Mouse (Mus musculus): Measurements from ENCODE around the gene Dock2.

Gene Dock2

DNA sequence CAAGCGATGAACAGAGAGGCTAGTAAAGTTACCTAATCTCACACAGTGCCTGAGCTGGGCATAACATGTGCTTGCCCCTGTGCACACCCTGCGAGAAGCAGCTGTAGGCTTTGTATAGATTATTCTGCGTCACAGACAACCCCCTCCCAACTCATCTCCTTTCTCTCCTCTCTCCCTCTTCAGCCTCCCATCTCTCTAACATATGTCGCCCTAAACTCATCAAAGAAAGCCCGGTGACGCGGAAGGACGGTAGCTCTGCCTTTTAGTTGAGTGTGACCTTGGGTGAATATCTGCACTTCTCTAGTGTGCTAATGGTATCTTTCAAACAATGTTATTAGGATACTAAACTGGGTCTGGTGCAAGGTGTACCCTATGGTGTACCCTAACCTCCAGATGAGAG, 13.7 kb downstream of the Dock2 start:
- DNase-seq (ENCODE audit: low read depth, low spot score) = no peak

DNA sequence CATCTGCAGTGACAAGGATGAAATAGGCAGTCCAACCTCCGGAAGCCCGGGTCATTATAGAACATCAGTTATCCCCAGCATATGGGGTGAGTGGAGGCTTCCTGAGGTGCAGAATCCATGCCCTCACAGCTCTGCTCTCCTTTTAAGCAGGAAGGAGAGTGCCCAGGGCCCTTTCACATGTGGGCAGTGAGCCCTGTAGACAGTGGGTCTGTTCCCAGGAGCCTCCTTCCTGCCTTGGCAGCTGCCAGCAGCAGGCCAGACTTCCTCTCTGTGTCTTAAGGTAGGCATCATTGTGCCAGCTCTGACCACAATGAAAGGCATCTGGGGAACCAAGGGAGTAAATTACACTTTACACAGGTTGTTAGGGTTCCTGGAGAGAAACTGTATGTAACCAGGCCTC, 14.3 kb downstream of the Dock2 start:
- no peak for DNase-seq (ENCODE audit: low read depth, low spot score)

DNA sequence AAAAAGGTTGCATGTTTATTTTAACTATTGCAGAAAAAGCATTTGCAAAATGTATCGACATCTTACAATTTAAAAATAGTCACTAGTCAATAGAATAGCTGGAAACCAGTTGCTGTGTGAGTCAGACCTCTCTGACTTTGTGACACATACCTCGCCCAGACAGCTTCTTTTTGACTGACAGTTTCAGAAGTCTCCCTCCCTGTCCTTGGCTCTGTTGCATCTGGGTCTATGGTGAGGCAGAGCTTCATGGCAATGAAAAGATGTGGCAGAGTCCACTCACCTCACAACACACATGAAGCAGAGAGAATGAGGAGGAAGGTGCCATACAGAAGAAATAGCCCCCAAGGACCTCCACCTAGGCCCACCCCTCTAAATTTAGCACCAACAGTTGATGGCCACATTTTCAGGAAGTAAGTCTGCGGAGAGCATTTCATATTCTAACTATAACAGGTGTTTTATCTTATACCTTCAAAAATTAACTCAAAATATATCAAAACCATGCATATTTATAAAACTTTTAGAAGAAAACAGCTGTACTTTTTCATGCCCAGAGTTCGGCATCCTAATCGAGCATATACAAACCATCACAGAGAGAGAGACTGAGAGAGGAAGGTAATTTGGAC, 19.8 kb downstream of the Dock2 start:
- no peak for DNase-seq (ENCODE audit: low read depth, low spot score)

- DNase-seq (ENCODE audit: low read depth, low spot score) = no peak
Observed at GRCm38 (mm10) chr11:34762570-34763127, 21.0 kb downstream of the Dock2 start.

DNA sequence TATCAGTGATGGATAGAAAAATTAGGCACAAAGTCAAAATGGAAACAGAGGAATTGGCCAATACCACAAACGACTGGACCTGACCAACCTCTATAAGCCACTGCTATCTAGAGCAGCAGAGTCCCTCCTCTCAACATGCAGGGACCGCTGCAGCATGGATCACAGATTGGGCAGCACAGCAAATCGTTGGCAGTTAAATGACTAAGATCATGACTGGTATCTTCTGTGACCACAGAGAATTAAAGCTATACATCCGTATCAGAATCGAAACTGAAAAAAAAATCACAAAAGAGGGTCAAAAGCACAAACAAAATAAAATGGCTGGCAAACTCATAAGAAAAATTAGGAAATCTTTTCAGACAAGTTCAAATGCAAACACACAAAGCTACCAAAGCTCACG, 21.6 kb downstream of the Dock2 start:
- no peak for DNase-seq (ENCODE audit: low read depth, low spot score)

DNA sequence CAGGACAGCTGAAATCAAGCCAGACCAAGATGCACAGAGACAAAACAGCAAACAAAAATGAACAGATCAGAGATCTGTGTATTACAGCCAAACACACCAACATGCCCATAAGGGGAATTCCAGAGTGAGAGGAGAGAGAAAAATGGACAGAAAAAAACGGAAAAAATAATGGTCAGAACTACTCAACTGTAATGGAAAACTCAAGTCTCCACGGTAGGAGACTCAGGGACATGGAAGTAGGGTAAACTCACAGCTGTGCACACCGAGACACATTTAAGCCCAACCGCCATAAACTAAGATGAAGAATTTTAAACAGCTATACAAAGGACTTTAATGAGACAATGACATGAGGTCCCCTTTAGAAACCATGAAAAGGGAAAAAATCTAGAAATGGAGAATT, 24.1 kb downstream of the Dock2 start:
- DNase-seq (ENCODE audit: low read depth, low spot score) = no peak

GRCm38 (mm10) chr11:34741081-34741480, 42.6 kb downstream of the Dock2 start:
- DNase-seq (ENCODE audit: low read depth, low spot score) = no peak

- DNase-seq (ENCODE audit: low read depth, low spot score) = no peak
Observed at GRCm38 (mm10) chr11:34739816-34740215, 43.9 kb downstream of the Dock2 start.

DNA sequence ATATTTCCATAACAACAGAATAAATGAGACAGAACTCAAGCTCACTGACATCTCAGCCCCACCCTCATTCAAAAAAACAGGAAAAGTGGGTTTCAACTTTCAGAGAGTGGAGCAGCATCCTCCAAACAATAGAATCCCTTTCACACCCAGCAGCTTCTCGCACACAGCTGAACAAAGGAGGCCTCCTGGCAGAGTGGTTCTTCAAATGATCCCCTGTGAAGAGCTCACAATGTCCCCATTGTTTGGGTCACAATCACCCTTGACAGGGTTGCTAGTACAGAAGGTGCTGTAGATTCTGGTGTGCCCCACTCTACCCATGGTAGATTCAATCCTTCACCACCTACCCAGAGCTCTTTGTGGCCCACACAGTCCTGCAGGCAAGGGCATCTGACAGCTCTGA, 44.7 kb downstream of the Dock2 start:
- peak; percentile 97 for DNase-seq (ENCODE audit: low read depth, low spot score)

DNA sequence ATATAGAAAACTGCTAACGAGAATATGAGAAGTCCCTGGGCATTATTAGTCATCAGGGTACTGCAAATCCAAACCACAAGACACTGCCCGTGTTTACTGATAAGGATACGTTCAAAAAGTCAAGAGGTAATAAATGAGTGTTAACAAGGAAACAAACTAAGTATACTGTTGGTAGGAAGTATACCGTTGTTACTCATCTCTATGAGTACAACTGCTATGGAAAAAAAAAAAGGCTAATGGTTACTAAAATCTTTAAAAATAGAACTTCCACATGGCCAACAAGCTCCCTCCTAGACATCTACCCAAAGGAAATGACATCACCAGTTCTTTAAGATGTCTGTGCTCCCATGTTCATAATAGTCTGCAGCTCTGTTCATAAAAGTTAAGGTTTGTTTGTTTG, 46.5 kb downstream of the Dock2 start:
- no peak for DNase-seq (ENCODE audit: low read depth, low spot score)

DNA sequence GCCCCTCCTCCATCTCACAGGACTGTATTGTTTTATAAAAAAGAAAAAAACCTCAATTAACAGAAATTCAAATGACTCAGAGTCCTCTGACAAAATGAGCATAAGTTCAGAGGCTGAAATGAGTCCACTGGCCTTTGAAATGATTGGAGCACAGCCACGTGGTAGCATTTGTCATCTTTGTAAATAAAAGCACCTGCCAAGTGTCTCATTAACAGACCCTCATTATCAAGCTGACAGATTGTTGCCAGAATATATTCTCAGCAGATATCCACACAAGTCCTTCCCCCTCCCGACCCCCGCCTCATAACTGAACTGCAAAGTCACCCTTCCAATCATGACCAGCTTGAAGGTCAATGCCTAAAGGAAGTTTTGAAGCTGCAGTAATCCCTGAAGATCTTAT, 49.7 kb downstream of the Dock2 start:
- no peak for DNase-seq (ENCODE audit: low read depth, low spot score)

DNA sequence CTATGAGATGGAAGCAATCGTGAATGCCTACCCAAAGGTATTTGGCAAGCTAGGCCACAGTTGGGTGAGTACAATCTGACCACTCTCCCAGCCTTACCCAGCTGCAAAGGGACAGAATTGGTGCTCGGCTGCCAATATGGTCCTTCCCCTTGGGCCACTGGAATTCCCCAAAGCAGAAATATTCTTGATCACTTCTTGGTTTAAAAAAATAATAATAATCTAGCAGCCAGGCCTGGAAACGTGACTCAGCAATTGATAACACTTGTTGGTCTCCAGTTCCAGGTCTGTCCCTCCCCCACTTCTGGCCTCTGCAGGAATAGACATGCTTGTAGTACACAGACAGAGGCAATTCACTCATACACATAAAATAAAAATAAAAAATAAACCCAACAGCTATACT, 56.2 kb downstream of the Dock2 start:
- DNase-seq (ENCODE audit: low read depth, low spot score) = no peak

GRCm38 (mm10) chr11:34726699-34727347, 56.9 kb downstream of the Dock2 start:
- no peak for DNase-seq (ENCODE audit: low read depth, low spot score)

- DNase-seq (ENCODE audit: low read depth, low spot score) = no peak
Observed at GRCm38 (mm10) chr11:34713360-34713759, 70.3 kb downstream of the Dock2 start.

- no peak for DNase-seq (ENCODE audit: low read depth, low spot score)
Observed at GRCm38 (mm10) chr11:34708278-34708677, 75.4 kb downstream of the Dock2 start.

DNA sequence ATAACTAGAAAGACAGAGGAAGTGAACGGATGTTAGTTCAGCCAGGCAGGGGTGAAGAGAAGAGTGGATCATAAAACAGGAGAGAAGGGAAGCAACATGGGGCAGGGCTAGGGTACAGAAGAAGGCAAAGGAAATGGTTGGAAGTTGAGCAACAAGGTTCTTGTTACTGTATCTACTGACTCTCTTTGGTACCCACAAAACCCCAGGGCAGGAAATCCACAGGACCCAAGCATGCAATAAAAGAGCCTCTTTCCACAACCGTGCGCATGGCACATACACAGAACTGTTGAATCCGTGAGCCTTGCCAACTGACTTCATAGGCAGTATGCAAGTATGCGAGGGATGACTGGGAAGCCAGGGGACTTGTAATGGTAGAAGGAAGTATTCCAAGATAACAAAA, 76.3 kb downstream of the Dock2 start:
- no peak for DNase-seq (ENCODE audit: low read depth, low spot score)

GRCm38 (mm10) chr11:34705108-34705446, 78.6 kb downstream of the Dock2 start:
- DNase-seq (ENCODE audit: low read depth, low spot score) = peak; percentile 39

DNA sequence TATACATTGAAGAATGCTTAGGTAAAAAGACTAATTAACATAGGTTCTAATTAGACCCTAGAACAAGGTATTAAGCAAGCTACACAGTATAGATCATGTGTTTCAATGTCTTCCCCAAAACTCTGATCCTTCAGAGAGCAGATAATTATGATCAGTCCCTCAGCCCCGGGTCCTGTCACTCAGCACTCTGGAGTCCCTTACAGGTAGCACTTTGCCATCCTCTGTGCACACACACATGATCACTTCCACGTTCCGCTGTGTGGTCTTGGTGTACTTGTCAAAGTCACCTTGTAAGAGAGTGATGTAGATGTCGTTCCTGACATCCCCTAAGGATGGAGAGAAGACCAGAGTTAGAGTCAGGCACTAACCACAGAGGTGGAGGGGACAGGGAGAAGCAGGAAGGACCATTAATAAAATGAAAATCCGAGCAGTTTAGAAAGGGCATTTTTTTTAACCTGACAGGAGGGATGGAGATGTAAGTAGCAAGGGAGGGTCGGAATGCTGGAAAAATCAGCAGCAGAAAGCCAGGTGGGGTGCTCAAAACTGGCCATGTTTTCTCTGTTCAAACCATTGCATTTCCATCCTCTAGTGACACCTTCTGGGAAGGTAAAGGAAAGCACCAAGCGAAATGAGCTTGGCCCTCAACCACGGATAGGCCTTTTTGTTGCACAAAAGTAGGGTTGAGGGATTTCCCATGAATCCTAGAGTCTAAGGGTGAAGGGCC, 79.1 kb downstream of the Dock2 start:
- no peak for DNase-seq (ENCODE audit: low read depth, low spot score)

DNA sequence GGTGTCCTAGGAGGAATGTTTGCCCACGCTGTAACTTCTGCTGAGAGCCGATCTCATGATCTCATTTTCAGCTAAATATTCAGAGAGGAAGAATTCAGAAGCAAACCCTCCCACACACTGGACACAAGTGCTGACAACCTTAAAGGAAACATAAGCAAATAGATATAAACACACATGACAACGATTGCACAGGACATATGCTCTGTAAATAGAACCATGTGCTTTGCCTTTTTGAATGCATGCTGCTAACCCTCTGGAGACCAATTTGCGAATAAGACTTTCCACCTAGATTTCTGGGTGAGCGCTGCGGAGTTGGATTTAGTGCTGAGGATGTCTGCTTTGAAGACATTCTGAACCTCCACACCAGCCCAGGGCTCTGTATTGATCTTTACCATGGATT, 79.8 kb downstream of the Dock2 start:
- no peak for DNase-seq (ENCODE audit: low read depth, low spot score)

DNA sequence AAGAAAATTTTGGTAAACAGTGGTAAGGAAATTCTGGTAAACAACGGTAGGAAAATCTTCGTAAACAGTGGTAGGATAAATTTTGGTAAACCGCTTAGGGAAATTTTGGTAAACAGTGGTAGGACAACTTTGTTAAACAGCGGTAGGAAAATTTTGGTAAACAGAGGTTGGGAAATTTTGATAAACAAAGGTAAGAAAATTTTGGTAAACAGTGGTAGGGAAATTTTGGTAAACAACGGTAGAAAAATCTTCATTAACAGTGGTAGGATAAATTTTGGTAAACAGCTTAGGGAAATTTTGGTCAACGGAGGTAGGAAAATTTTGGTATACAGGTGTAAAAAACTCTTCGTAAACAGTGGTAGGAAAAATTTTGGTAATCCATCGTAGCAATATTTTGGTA, 101.9 kb downstream of the Dock2 start:
- DNase-seq (ENCODE audit: low read depth, low spot score) = peak; percentile 57

DNA sequence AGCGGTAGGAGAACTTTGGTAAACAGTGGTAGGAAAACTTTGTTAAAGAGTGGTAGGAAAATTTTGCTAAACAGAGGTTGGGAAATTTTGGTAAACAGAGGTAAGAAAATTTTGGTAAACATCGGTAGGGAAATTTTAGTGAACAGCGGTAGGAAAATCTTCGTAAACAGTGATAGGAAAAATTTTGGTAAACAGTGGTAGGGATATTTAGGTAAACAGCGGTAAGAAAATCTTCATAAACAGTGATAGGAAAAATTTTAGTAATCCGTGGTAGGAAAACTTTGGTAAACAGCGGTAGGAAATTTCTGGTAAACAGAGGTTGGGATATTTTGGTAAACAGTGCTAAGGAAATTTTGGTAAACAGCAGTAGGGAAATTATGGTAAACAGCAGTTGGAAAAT, 239.1 kb downstream of the Dock2 start:
- peak; percentile 11 for DNase-seq (ENCODE audit: low read depth, low spot score)

DNA sequence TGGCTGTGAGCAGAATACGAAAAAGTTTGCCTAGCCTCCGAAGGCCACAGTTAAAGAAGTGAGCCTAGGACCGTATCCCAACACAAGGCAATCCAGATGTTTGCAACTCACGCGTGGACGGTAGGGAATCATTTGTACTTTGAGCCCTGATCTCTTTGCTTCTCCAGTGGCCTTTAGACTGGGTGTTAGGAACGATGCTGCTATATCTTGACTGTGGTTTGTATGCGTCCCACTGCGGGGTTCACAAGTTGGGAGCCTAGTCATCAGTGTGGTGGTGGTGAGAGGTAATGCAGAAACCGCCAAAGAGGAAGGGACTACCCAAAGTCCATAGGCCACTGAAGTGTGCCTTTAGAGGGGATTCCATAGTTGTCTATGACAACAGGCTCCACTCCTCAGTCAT, 251.6 kb downstream of the Dock2 start:
- DNase-seq (ENCODE audit: low read depth, low spot score) = no peak

GRCm38 (mm10) chr11:34530971-34531370, 252.7 kb downstream of the Dock2 start:
- no peak for DNase-seq (ENCODE audit: low read depth, low spot score)

Data from R1 (cell line).